Mouse (Mus musculus): ENCODE results near the gene Fstl4. TPM values are rescaled to one million over a fixed set of nuclear protein-coding genes. Genes with fewer than 3 reads are reported as not detected.

Fstl4 gene
- polyA plus RNA-seq (2012; fragmentation: generic; extraction: Trizol) = not detected
- long read RNA-seq, experiment 1 = 0 reads
- long read RNA-seq, experiment 2 = 0 reads

DNA sequence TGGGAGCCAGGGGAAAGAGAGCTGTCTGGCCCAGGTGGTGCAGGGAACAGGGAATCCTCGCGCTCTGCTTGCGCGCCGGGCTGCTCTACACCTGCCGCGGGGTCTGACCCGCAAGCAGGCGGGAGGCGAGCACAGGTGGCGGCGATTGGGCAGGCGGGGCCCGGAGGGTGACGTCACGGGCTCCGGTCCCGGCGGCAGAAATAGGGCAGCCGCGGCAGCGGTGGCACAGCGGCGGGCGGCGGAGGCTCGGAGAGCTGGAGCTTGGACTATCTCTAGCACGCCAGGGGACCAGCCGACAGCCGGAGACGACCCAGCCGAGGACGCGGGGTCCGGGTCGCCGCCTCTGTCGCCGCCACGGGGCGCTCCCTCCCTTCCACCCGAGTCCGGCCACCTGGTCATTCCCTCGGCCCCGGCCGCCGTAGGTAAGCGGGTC lies at the start of gene Fstl4:
Gene Fstl4 (plus strand): TSS at position 174 of the 433 bp plus-strand sequence.
- no peaks in the 10 kb centered on the region for H3K79me3 ChIP-seq (ENCODE audit: low read depth)
- TF ChIP-seq CTCF (IDR thresholded peaks at IDR 0.05; ENCODE audit: control insufficient read depth, insufficient read depth, insufficient read length) (no peak), MYOD1 (IDR thresholded peaks at IDR 0.05; ENCODE audit: control insufficient read depth, insufficient read length, low read depth) (no peak), CEBPB (IDR thresholded peaks at IDR 0.05; ENCODE audit: low read depth) (no peak), MAX (IDR thresholded peaks at IDR 0.05) (no peak), USF1 (IDR thresholded peaks at IDR 0.05; ENCODE audit: low read depth) (no peak), MYOG (IDR thresholded peaks at IDR 0.05; ENCODE audit: control insufficient read depth, extremely low read depth, insufficient read length) (no peak)
- H3K36me3 ChIP-seq (ENCODE audit: control insufficient read depth, insufficient read depth) = no peaks in the 10 kb centered on the region
- peaks cover 49% of the 10 kb centered on the region for H3K27me3 ChIP-seq (ENCODE audit: control insufficient read depth, insufficient read depth, insufficient read length)
- no peak within 1 kb of the TSS for H3ac ChIP-seq (ENCODE audit: control insufficient read depth, insufficient read length, low read depth)
- H3K4me3 ChIP-seq (ENCODE audit: insufficient read depth, poor library complexity, severe bottlenecking) = no peak within 1 kb of the TSS
- no peaks in the 10 kb centered on the region for H3K79me2 ChIP-seq (ENCODE audit: control insufficient read depth, insufficient read depth)

DNA sequence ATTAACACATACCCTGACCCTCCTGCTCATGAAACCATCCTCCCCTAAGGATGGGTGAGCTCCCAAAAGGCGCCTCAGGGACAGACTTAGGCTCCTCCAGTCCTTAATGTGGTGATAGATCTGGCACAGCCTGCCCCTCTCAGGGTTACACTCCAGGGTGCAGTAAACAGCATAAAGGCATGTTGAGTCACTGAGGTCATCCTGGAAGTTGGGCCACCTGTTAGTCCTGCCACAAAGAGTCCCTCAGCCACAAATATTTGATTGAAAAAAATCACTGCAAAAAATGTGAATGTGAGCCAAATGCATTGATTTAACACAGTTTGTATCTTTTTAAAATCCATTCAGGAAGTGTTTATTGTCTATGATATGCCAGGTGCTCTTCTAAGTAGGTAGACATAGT lies 45.9 kb upstream of the Fstl4 start:
- Histone ChIP-seq H3K36me3 (ENCODE audit: control insufficient read depth, insufficient read depth) (no peaks in the 10 kb centered on the region), H3K4me3 (ENCODE audit: insufficient read depth, poor library complexity, severe bottlenecking) (no peak overlapping the region), H3ac (ENCODE audit: control insufficient read depth, insufficient read length, low read depth) (no peak overlapping the region), H3K79me2 (ENCODE audit: control insufficient read depth, insufficient read depth) (no peaks in the 10 kb centered on the region), H3K27me3 (ENCODE audit: control insufficient read depth, insufficient read depth, insufficient read length) (no peaks in the 10 kb centered on the region), H3K79me3 (ENCODE audit: low read depth) (no peaks in the 10 kb centered on the region)
- TF ChIP-seq MAX (IDR thresholded peaks at IDR 0.05) (no peak), MYOD1 (IDR thresholded peaks at IDR 0.05; ENCODE audit: control insufficient read depth, insufficient read length, low read depth) (peak; percentile 57)

DNA sequence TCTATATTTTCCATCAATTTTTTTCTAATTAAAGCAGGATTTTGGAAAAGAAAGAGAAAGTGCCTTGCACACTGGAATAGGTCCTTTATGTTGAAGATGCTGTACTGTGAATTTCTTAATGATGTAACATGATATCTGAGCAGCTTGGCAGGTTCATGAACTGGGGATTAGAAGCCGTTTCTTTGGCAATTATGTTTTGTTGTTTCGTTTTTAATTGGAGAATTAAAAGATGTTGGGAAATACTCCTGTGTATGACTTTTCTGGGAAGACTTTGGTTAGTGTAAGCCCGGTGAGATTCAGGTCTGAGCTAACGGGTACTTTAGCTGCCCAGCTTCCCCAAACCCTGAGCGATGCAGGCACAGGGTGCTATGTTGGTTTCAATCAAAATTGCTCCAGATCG lies 43.3 kb upstream of the Fstl4 start:
- no peak overlapping the region for H3ac ChIP-seq (ENCODE audit: control insufficient read depth, insufficient read length, low read depth)
- no peaks in the 10 kb centered on the region for H3K79me2 ChIP-seq (ENCODE audit: control insufficient read depth, insufficient read depth)
- TF ChIP-seq MYOD1 (IDR thresholded peaks at IDR 0.05; ENCODE audit: control insufficient read depth, insufficient read length, low read depth) (no peak), MYOG (IDR thresholded peaks at IDR 0.05; ENCODE audit: control insufficient read depth, extremely low read depth, insufficient read length) (no peak), MAX (IDR thresholded peaks at IDR 0.05) (no peak), FOSL1 (IDR thresholded peaks at IDR 0.05; ENCODE audit: insufficient read depth, low read length, poor library complexity, severe bottlenecking) (no peak), CTCF (IDR thresholded peaks at IDR 0.05; ENCODE audit: control insufficient read depth, insufficient read depth, insufficient read length) (no peak), USF1 (IDR thresholded peaks at IDR 0.05; ENCODE audit: low read depth) (no peak), CEBPB (IDR thresholded peaks at IDR 0.05; ENCODE audit: low read depth) (no peak)
- no peaks in the 10 kb centered on the region for H3K36me3 ChIP-seq (ENCODE audit: control insufficient read depth, insufficient read depth)
- no peaks in the 10 kb centered on the region for H3K27me3 ChIP-seq (ENCODE audit: control insufficient read depth, insufficient read depth, insufficient read length)
- H3K79me3 ChIP-seq (ENCODE audit: low read depth) = no peaks in the 10 kb centered on the region
- no peak overlapping the region for H3K4me3 ChIP-seq (ENCODE audit: insufficient read depth, poor library complexity, severe bottlenecking)

DNA sequence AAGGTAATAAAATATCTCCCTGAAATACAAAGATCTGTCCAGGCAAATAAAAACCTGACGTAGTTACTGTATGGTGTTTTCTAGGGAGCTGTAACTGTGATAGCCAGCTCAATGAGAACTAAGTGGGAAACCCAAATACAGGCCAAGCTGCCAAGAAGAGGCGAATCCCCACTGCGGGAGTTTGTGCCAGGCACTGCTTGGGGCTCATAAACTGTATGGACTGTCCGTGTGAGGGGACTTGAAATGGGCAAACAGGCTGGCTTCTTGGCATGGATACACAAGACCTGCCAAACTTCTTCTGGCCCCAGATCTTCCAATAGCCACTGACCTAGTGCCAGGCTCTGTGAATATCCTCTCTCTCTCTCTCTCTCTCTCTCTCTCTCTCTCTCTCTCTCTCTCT lies 41.7 kb upstream of the Fstl4 start:
- no peaks in the 10 kb centered on the region for H3K27me3 ChIP-seq (ENCODE audit: control insufficient read depth, insufficient read depth, insufficient read length)
- H3K79me3 ChIP-seq (ENCODE audit: low read depth) = no peaks in the 10 kb centered on the region
- H3K36me3 ChIP-seq (ENCODE audit: control insufficient read depth, insufficient read depth) = no peaks in the 10 kb centered on the region
- TF ChIP-seq USF1 (IDR thresholded peaks at IDR 0.05; ENCODE audit: low read depth) = no peak
- no peak for TF ChIP-seq CTCF (IDR thresholded peaks at IDR 0.05; ENCODE audit: control insufficient read depth, insufficient read depth, insufficient read length)
- TF ChIP-seq CEBPB (IDR thresholded peaks at IDR 0.05; ENCODE audit: low read depth) = no peak
- TF ChIP-seq MAX (IDR thresholded peaks at IDR 0.05) = no peak
- TF ChIP-seq MYOD1 (IDR thresholded peaks at IDR 0.05; ENCODE audit: control insufficient read depth, insufficient read length, low read depth) = no peak
- TF ChIP-seq FOSL1 (IDR thresholded peaks at IDR 0.05; ENCODE audit: insufficient read depth, low read length, poor library complexity, severe bottlenecking) = no peak
- no peak for TF ChIP-seq MYOG (IDR thresholded peaks at IDR 0.05; ENCODE audit: control insufficient read depth, extremely low read depth, insufficient read length)
- no peaks in the 10 kb centered on the region for H3K79me2 ChIP-seq (ENCODE audit: control insufficient read depth, insufficient read depth)
- no peak overlapping the region for H3ac ChIP-seq (ENCODE audit: control insufficient read depth, insufficient read length, low read depth)
- no peak overlapping the region for H3K4me3 ChIP-seq (ENCODE audit: insufficient read depth, poor library complexity, severe bottlenecking)

DNA sequence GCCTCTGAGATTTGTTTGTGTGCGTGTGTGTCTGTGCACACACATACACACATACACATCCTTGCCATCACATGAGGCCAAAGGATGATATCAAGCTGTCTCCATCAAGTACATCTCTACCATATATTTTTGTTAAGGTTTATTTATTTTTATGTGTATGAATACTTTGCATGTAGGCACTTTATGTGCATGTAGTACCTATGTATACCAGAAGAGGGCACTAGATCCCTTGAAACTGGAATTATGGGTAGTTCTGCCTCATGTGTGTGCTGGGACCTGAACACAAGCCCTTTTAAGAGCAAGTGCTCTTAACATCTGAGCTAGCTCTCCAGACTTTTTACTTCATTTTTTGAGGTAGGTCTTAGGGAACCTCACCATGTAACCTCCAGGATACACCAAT lies 38.4 kb upstream of the Fstl4 start:
- H3K36me3 ChIP-seq (ENCODE audit: control insufficient read depth, insufficient read depth) = no peaks in the 10 kb centered on the region
- no peaks in the 10 kb centered on the region for H3K79me2 ChIP-seq (ENCODE audit: control insufficient read depth, insufficient read depth)
- TF ChIP-seq MYOD1 (IDR thresholded peaks at IDR 0.05; ENCODE audit: control insufficient read depth, insufficient read length, low read depth) (no peak), USF1 (IDR thresholded peaks at IDR 0.05; ENCODE audit: low read depth) (no peak)
- H3ac ChIP-seq (ENCODE audit: control insufficient read depth, insufficient read length, low read depth) = no peak overlapping the region
- H3K27me3 ChIP-seq (ENCODE audit: control insufficient read depth, insufficient read depth, insufficient read length) = no peaks in the 10 kb centered on the region
- no peaks in the 10 kb centered on the region for H3K79me3 ChIP-seq (ENCODE audit: low read depth)
- no peak overlapping the region for H3K4me3 ChIP-seq (ENCODE audit: insufficient read depth, poor library complexity, severe bottlenecking)

DNA sequence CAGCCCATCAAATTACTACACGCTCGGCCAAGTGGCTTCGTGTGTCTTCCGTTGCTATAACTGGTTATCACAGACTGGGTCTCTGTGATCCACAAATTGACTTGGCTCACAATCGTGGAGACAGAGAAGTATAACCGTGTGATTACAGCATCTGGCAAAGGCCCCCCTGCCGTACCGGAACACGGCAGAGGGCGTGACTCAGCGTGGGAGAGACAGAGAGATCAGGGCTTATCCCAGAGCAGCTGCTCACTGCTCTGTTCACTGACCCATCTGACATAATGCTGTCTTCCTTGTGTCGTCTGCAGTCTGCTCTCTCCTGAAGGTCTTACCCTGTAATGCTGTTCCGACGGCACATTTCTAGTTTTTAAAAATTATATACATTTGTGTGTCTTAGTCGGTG lies 36.0 kb upstream of the Fstl4 start:
- H3K79me3 ChIP-seq (ENCODE audit: low read depth) = no peaks in the 10 kb centered on the region
- no peaks in the 10 kb centered on the region for H3K27me3 ChIP-seq (ENCODE audit: control insufficient read depth, insufficient read depth, insufficient read length)
- no peak for TF ChIP-seq CTCF (IDR thresholded peaks at IDR 0.05; ENCODE audit: control insufficient read depth, insufficient read depth, insufficient read length)
- no peak for TF ChIP-seq MYOG (IDR thresholded peaks at IDR 0.05; ENCODE audit: control insufficient read depth, extremely low read depth, insufficient read length)
- no peak for TF ChIP-seq MAX (IDR thresholded peaks at IDR 0.05)
- no peak for TF ChIP-seq USF1 (IDR thresholded peaks at IDR 0.05; ENCODE audit: low read depth)
- TF ChIP-seq MYOD1 (IDR thresholded peaks at IDR 0.05; ENCODE audit: control insufficient read depth, insufficient read length, low read depth) = no peak
- no peak for TF ChIP-seq CEBPB (IDR thresholded peaks at IDR 0.05; ENCODE audit: low read depth)
- no peak for TF ChIP-seq FOSL1 (IDR thresholded peaks at IDR 0.05; ENCODE audit: insufficient read depth, low read length, poor library complexity, severe bottlenecking)
- H3K79me2 ChIP-seq (ENCODE audit: control insufficient read depth, insufficient read depth) = no peaks in the 10 kb centered on the region
- no peak overlapping the region for H3K4me3 ChIP-seq (ENCODE audit: insufficient read depth, poor library complexity, severe bottlenecking)
- H3ac ChIP-seq (ENCODE audit: control insufficient read depth, insufficient read length, low read depth) = no peak overlapping the region
- H3K36me3 ChIP-seq (ENCODE audit: control insufficient read depth, insufficient read depth) = no peaks in the 10 kb centered on the region
